Mouse (Mus musculus): ENCODE data around the gene Ctnnd2.

Gene Ctnnd2

DNA sequence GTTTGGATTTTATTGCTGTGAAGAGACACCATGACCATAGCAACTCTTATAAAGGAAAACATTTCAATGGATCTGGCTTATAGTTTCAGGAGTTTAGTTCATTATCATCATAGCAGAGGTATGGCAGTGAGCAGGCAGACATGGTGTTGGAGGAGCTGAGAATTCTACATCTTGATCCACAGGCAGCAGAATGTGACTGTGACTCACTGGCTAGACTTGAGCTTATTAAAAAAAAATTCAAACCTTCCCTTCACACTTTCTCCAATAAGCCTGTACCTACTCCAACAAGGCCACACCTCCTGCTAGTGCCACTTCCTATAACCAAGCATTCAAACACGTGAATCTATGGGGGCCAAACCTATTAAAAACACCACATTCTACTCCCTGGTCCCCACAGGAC is 703.1 kb downstream of the Ctnnd2 start:
- DNase-seq (ENCODE audit: low spot score in 2 of 2) = no peak

- DNase-seq (ENCODE audit: low spot score in 2 of 2) = no peak
Observed at GRCm38 (mm10) chr15:30884692-30885334, 712.4 kb downstream of the Ctnnd2 start.

DNA sequence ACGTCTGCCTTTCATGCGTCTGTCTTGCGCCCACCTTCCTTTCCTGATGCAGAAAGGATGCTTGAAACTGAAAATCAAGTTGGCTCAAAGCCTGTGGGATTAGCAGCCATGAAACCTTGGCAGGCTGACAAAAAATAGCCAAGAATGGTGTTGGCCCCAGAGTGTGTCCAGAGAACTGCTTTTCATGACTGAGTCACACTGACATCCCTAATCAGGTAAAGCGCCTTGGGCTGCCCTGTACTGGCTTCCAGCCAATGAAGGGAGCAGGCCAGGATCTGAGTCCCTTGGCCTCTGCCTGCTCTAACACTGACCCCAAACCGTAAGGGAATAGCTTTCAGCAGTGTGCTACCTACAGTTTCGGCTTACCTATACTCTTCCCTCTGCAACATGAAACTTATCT is 713.0 kb downstream of the Ctnnd2 start:
- peak; percentile 3 for DNase-seq (ENCODE audit: low spot score in 2 of 2)

- DNase-seq (ENCODE audit: low spot score in 2 of 2) = no peak
Observed at GRCm38 (mm10) chr15:30887559-30887958, 715.2 kb downstream of the Ctnnd2 start.

DNA sequence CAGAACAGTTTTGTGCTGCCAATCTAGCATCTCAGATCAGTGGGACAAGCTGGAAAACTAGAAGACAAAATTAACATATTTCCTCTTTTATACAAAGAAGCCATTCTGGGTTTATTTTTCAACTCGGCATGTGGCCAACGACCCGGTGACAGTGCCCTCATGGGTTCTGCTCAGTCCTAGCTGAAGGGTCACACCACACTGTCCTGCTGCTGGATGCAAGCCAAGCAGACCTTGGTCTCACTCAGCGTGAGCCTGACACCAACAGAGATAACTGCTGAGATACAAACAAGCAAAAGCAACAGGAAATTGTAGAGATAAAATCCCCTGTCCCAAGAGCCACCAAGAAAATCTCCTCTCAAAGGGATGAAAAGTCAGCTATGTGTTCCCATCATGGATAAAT is 719.6 kb downstream of the Ctnnd2 start:
- no peak for DNase-seq (ENCODE audit: low spot score in 2 of 2)

GRCm38 (mm10) chr15:30895063-30895462 is 722.7 kb downstream of the Ctnnd2 start:
- DNase-seq (ENCODE audit: low spot score in 2 of 2) = no peak

GRCm38 (mm10) chr15:30897342-30897741 is 724.9 kb downstream of the Ctnnd2 start:
- DNase-seq (ENCODE audit: low spot score in 2 of 2) = no peak

- no peak for DNase-seq (ENCODE audit: low spot score in 2 of 2)
Observed at GRCm38 (mm10) chr15:30908027-30908426, 735.6 kb downstream of the Ctnnd2 start.

- DNase-seq (ENCODE audit: low spot score in 2 of 2) = no peak
Observed at GRCm38 (mm10) chr15:30913360-30913759, 741.0 kb downstream of the Ctnnd2 start.

DNA sequence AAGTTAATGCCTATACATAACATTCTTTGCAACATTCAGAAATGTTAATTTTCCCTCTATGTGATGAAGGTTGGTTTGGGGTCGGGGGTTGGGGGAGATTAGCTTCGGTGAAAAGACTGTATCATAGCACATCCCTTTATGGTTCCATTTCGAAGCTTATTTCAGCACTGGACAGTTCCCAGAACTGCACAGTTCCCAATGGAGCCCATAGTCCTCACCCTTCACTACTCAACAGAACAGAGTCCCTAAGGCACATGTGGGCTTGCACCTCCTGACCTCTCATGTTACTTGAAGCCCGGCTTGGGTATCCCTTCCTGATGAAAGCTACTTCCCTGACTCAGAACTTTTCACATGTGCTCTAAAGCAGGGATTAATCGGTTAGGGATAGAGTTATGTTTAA is 753.4 kb downstream of the Ctnnd2 start:
- DNase-seq (ENCODE audit: low spot score in 2 of 2) = no peak

GRCm38 (mm10) chr15:30927632-30928031 is 755.2 kb downstream of the Ctnnd2 start:
- DNase-seq (ENCODE audit: low spot score in 2 of 2) = peak in 1 of 2 experiments; percentile 26

GRCm38 (mm10) chr15:30931906-30932305 is 759.5 kb downstream of the Ctnnd2 start:
- no peak for DNase-seq (ENCODE audit: low spot score in 2 of 2)

DNA sequence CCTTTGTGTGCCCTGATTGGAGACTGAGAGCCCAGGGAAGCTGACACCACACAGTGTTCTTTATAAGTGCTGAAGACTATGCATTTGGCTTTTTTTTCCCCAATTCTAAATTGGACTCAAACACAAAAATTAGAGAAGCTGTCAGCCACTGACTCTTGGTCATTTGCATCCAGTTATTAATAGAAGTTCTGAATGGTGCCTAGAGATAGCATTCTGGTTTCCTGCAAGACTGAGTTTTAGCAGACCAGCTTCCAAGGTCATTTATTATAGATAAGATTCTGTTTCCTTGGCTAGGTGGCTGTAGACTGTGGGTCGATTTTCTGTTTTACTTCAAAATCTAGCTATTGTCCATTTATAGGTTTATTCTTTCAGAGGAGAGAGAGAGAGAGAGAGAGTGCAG is 773.5 kb downstream of the Ctnnd2 start:
- no peak for DNase-seq (ENCODE audit: low spot score in 2 of 2)

- DNase-seq (ENCODE audit: low spot score in 2 of 2) = no peak
Observed at GRCm38 (mm10) chr15:30958513-30958912, 786.1 kb downstream of the Ctnnd2 start.

DNA sequence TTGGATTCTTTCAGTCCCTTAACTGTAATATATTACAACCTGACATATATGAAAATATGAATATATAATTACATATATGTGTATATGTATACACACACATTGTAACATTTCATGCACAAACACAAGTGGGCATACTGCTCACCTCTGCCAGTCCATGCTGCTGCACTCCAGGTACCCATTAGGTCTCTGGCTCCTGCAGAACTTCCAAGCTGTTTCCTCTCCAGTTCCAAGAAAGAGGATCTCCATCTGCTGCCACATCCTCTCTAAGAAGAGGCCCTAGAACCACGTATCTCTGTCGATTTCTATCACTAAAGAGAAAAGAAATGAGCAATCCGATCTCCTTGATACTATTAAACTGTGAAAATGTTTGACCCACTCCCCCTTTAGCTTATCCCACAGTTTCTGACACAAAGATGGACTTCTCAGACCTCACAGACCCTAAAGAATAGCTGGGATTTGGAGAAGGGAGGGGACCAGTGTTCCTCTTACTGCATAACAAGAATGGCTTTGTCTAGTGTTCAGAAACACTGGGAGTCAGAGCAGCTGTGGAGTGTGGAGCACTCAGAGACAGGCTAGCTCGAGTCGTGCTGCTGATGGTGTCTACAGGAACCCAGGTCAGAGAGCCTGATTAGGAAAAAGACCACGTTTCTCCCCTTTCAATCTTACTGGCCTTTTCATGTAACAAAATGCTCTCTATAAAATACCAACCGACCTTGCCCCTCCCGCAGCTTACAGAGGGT is 790.2 kb downstream of the Ctnnd2 start:
- no peak for DNase-seq (ENCODE audit: low spot score in 2 of 2)

DNA sequence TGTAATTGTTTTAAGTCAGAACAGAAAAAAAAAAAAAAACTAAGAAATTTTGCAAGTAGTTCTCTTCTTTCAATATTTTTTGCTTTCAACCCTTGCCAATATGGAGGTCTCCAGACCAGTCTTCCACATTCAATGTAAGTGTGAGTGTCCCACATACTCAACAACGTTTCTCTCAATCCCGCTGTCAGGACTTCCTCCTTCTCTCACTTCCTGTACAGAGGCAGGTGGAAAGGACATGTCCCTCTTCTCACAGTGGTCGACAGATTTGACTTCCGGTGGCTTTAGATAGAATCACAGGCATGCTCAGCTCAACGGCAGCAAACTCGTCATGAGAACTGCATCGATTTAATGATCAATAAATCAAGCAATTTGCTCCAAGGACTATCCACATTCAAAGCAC is 791.7 kb downstream of the Ctnnd2 start:
- DNase-seq (ENCODE audit: low spot score in 2 of 2) = no peak

DNA sequence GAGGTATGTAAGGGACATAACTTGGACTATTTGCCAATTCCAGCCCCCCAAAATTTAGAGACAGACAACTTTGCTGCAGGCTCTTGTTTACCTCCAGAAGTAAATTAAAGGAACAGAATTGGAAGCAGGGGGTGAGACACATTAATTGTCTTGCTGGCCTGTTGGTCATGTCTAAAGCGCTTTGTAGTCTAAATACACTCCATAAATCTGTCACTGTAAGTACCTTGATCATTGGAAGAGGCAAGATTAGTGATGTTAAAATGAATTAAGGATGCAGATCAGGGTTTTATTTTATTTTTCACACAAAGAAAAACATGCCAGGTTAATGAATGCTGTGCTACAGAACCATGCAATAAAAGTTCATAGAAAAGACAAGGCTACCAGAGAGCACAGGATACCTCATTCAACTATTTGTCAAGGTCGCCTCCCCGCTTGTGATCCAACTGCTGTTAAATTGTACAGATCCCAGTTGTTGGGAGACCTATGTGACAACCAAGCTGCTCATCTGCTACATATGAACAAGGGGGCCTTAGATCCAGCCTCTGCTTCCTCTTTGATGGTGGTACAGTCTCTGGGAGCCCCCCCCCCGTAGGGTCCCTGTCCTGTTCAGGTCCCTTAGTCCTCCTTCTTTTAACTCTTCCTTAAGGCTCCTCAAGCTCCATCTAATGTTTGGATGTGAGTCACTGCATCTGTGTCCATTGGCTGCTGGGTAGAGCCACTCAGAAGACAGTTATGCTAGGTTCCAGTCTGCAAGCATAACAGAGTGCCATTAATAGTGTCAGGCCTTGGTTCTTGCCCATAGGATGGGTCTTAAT is 792.7 kb downstream of the Ctnnd2 start:
- DNase-seq (ENCODE audit: low spot score in 2 of 2) = no peak

DNA sequence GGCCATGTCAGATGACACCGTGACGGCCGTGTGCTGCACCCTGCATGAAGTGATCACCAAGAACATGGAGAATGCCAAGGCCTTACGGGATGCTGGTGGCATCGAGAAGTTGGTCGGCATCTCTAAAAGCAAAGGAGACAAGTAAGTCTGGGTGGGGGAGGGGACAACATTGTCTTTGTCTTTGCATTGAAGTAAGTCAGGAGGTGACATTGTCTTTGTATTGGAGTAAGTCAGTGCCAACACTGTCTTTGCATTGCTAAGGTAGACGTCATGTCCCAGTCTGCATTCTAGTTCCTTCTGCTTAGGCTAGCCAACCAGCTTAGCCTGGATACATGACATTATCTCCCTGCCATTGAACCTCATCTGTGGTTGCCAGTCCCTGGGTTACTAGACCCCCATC is 794.4 kb downstream of the Ctnnd2 start:
- no peak for DNase-seq (ENCODE audit: low spot score in 2 of 2)

DNA sequence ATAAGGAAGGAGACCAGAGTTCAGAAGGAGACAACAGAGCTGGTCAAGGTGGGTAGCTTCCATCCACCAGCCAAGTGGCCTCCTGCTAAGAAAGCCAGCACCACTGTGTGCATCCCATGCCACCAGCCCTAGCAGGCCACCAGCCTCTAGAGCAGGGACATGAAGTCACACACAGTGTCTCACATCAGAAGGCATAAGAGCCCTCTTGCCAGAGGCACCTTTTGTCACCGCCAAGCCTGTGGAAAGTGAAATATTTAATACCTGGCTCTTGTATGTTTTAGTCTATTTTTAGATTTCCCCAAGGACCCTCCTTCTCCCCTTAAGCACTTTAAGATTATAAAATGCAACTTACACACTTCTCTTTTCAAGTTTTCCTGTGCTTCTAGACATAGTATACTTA is 802.0 kb downstream of the Ctnnd2 start:
- no peak for DNase-seq (ENCODE audit: low spot score in 2 of 2)

DNA sequence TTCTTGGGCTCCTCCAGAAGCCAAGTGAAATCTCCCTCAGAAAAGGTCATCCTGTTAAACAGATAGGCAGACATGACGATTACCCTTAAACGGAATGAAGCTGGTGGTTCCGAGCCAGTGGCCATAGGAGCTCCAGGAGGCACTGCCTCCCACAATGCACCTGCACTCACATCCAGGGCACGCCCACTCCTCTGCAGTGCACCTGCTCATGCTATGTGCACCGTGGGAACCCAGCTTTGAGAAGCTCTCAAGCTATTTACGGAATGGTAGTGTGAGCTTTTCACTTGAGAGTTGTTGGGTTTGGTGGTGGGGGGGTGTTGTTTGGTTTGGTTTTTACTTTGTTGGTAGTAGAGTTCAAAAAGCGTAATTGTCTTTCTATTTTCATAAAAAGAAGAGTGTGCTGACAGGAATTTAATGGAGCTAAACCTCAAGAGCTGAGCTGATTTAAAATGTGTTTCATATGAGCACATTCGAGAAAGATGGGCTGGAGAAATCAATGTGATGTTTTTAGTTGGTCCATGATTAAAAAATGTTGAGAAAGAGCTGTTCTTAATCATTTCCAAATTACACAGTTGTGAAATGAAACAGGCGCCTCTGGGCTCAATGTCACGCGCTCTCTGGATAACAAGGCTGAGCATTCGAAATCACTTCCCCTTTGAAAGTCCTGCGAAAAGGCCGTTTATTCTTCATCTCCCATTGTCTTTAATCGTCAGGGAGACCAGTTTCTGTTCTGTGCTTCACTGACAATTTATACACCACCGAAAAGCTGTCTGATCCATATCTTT is 802.8 kb downstream of the Ctnnd2 start:
- no peak for DNase-seq (ENCODE audit: low spot score in 2 of 2)

DNA sequence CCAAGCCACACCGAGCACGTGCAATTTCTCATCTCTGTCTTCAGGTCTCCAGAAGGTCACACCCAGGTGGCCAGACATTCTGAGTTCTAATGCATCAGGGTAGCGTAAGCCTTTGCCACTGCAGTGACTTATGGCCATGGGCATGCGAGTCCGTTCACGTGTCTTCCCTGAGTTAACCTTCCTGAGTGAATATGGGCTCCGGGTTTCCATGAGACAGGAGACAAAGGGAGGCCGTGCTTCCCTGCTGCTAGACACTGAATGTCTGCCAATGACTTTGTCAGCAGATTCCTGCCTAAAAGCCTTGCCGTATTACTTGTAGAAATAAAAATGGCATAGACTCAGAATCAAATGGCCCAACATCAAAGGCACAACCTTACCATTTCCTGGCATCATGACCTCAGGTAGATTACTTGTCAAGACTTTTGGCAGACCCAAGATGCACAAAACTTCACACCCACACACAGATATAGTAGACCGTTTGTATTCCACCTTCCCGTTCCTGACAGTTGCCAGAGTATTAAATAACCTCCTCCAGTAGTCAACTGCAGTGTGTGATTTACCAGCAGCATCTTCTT is 804.9 kb downstream of the Ctnnd2 start:
- no peak for DNase-seq (ENCODE audit: low spot score in 2 of 2)

DNA sequence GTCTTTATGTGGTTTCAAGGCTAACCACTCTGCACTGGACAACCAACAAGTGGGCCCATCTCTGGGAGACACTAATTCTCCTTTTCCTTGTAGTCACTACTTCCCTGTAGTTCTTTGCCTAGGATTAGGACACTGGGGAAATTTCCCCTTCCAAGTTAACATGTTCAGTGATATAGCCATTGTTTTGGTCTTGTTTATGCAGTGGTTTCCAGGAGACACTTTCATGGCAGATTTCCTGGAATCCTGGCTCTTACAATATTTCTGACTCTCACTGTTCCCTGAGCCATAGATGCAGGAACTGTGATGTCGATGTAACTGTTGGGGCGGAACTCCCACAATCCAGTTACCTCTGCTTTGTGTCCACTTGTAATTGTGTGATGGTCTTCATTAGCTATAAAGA is 814.5 kb downstream of the Ctnnd2 start:
- no peak for DNase-seq (ENCODE audit: low spot score in 2 of 2)
